Mouse (Mus musculus) liver, adult 2 months (tissue): ENCODE results near the gene Add2. TPM values are rescaled to one million over a fixed set of nuclear protein-coding genes. Genes with fewer than 3 reads are reported as not detected.

Source experiments
- DNase-seq: peaks from one replicate; pipeline ENCODE4 v3.0.0-alpha.2; 2011; ENCODE audit warnings: low read depth, low spot score; ENCODE audit errors: extremely low read depth
- H3K27ac ChIP-seq: fragments of 200-500 bp; replicated peaks from 2 replicates; pipeline ENCODE4 v1.5.1; 2012; ENCODE audit warnings: low read depth, mild to moderate bottlenecking, control low read depth, inconsistent platforms, low read length; ENCODE audit not compliant: insufficient read depth
- H3K27me3 ChIP-seq: fragments of 200-500 bp; 2 replicates; pipeline ENCODE4 v1.6.1; 2012; ENCODE audit warnings: mild to moderate bottlenecking, moderate library complexity, low read length, inconsistent platforms; ENCODE audit not compliant: control insufficient read depth, insufficient read depth
- H3K36me3 ChIP-seq: fragments of 200-500 bp; 2 replicates; pipeline ENCODE4 v1.6.1; 2012; ENCODE audit warnings: low read length, inconsistent platforms; ENCODE audit not compliant: control insufficient read depth, insufficient read depth
- H3K4me1 ChIP-seq: fragments of 200-500 bp; 2 replicates; pipeline ENCODE4 v1.6.1; 2011; ENCODE audit warnings: low read length; ENCODE audit not compliant: control insufficient read depth, insufficient read depth
- H3K4me3 ChIP-seq: fragments of 200-500 bp; 2 replicates; pipeline ENCODE4 v1.5.1; 2011; ENCODE audit warnings: low read depth, mild to moderate bottlenecking, control low read depth, low read length, moderate library complexity; ENCODE audit not compliant: insufficient read depth
- H3K79me2 ChIP-seq: fragments of 200-500 bp; 2 replicates; pipeline ENCODE4 v1.6.1; 2012; ENCODE audit warnings: inconsistent platforms, mild to moderate bottlenecking, low read length, moderate library complexity; ENCODE audit not compliant: control insufficient read depth, insufficient read depth
- H3K9ac ChIP-seq: fragments of 200-500 bp; 2 replicates; pipeline ENCODE4 v1.6.1; 2012; ENCODE audit warnings: low read depth, mild to moderate bottlenecking, control low read depth, inconsistent platforms, low read length
- CTCF ChIP-seq: fragments of 200-500 bp; IDR thresholded peaks from 2 replicates; pipeline ENCODE4 v1.5.1; 2011; ENCODE audit warnings: low read depth, low read length, control low read depth
- POLR2A ChIP-seq: fragments of 200-500 bp; IDR thresholded peaks from 2 replicates; pipeline ENCODE4 v1.6.1; 2011; ENCODE audit warnings: low read length, control low read depth; ENCODE audit not compliant: insufficient read depth; ENCODE audit errors: extremely low read depth
- WGBS: fragments of 180-500 bp; shearing (Covaris S2); methylation state at CpG from one replicate; pipeline ENCODE4 v1.1.7; 2018; 5-methylcytosine and 5-hydroxymethylcytosine counted together
- polyA plus RNA-seq: library from polyadenylated mRNA; depleted of rRNA; stranded (reverse); fragments of >200 nt; gene quantifications from 2 replicates; pipeline ENCODE4 v1.2.3, GENCODE M21; 2012
- total RNA-seq: library from RNA; depleted of rRNA; stranded (reverse); fragments of >200 nt; gene quantifications from 2 replicates; pipeline ENCODE4 v1.2.3, GENCODE M21; 2014

Add2 gene
- total and polyA plus RNA-seq, 2 experiments, result under 0.01 TPM; not detected in 1

GRCm38 (mm10) chr6:86019415-86020237 is 8.9 kb upstream of the Add2 start:
- TF ChIP-seq POLR2A (no peak), CTCF (no peak)
- no peak overlapping the region for H3K9ac ChIP-seq
- WGBS, result 45% methylated on average over 4 of the region's 4 CpGs
- no peak for DNase-seq
- H3K4me1 ChIP-seq, result no peaks in the 10 kb centered on the region
- H3K36me3 ChIP-seq, result no peaks in the 10 kb centered on the region
- no peaks in the 10 kb centered on the region for H3K27me3 ChIP-seq
- no peak overlapping the region for H3K27ac ChIP-seq
- H3K4me3 ChIP-seq, result no peak overlapping the region
- H3K79me2 ChIP-seq, result no peaks in the 10 kb centered on the region

- Histone ChIP-seq H3K27ac (no peak overlapping the region), H3K4me3 (no peak overlapping the region), H3K9ac (no peak overlapping the region), H3K27me3 (no peaks in the 10 kb centered on the region), H3K4me1 (no peaks in the 10 kb centered on the region), H3K36me3 (no peaks in the 10 kb centered on the region), H3K79me2 (no peaks in the 10 kb centered on the region)
- no peak for TF ChIP-seq POLR2A
- peak; percentile 31; the same call in 1 of the 2 replicates for TF ChIP-seq CTCF
- 66% methylated on average over 3 of the region's 3 CpGs for WGBS
- peak; percentile 26 for DNase-seq
Observed at GRCm38 (mm10) chr6:86020948-86021347, 7.5 kb upstream of the Add2 start.

- 75% methylated on average over 8 of the region's 8 CpGs for WGBS
- Histone ChIP-seq H3K79me2 (no peaks in the 10 kb centered on the region), H3K27ac (no peak overlapping the region), H3K9ac (no peak overlapping the region), H3K27me3 (0 out of 2 replicates have a peak, but pooled peaks cover 7% of the 10 kb centered on the region), H3K36me3 (no peaks in the 10 kb centered on the region), H3K4me1 (no peaks in the 10 kb centered on the region), H3K4me3 (no peak overlapping the region)
- TF ChIP-seq POLR2A, result no peak
- no peak for TF ChIP-seq CTCF
- no peak for DNase-seq
Observed at GRCm38 (mm10) chr6:86026632-86027292, 1.7 kb upstream of the Add2 start.

- TF ChIP-seq CTCF (no peak), POLR2A (no peak)
- WGBS, result 51% methylated on average over 2 of the region's 2 CpGs
- no peak overlapping the region for H3K4me3 ChIP-seq
- 0 out of 2 replicates have a peak, but pooled peaks cover 7% of the 10 kb centered on the region for H3K27me3 ChIP-seq
- H3K79me2 ChIP-seq, result no peaks in the 10 kb centered on the region
- H3K27ac ChIP-seq, result no peak overlapping the region
- H3K9ac ChIP-seq, result no peak overlapping the region
- no peaks in the 10 kb centered on the region for H3K4me1 ChIP-seq
- DNase-seq, result no peak
- H3K36me3 ChIP-seq, result no peaks in the 10 kb centered on the region
Observed at GRCm38 (mm10) chr6:86028150-86028549, 331 bp upstream of the Add2 start.

- Histone ChIP-seq H3K27me3 (0 out of 2 replicates have a peak, but pooled peaks cover 7% of the 10 kb centered on the region), H3K9ac (no peak overlapping the region), H3K27ac (no peak overlapping the region), H3K79me2 (no peaks in the 10 kb centered on the region), H3K4me1 (no peaks in the 10 kb centered on the region), H3K4me3 (no peak overlapping the region), H3K36me3 (no peaks in the 10 kb centered on the region)
- DNase-seq, result no peak
- 21% methylated on average over 6 of the region's 6 CpGs for WGBS
- no peak for TF ChIP-seq POLR2A
- TF ChIP-seq CTCF, result no peak
Observed at GRCm38 (mm10) chr6:86029323-86029713, 837 bp downstream of the Add2 start.
